In genomic region chr16:50587139-50587538, GRCm38 (mm10) we compare ENCODE assay signal across 26 mouse cellular contexts. TPM values are rescaled to one million over a fixed set of nuclear protein-coding genes. Genes with fewer than 3 reads are reported as not detected.
"Had no signal": no experiment of that assay in that cellular context is flagged by ENCODE, and none has a peak within 500 bp of the region (broad histone marks: within the 10 kb centered on the region; RNA-seq: fewer than 3 reads in every experiment).

No protein-coding gene starts in this region.

- H3K4me2 ChIP-seq: liver, embryonic 12.5 days; lung, embryonic 14.5 days; midbrain, embryonic 12.5 days; neural tube, embryonic 12.5 days had no signal

- H3K9me3 ChIP-seq: liver, embryonic 12.5 days; megakaryocyte, embryonic 14.5 days; midbrain, embryonic 12.5 days; neural tube, embryonic 12.5 days had no signal

- H3K4me1 ChIP-seq: liver, embryonic 12.5 days; midbrain, embryonic 12.5 days; neural tube, embryonic 12.5 days had no signal

- ATAC-seq: liver, embryonic 12.5 days had no signal

- H3K36me3 ChIP-seq: liver, embryonic 12.5 days; midbrain, embryonic 12.5 days; neural tube, embryonic 12.5 days had no signal

- H3K4me3 ChIP-seq: liver, embryonic 12.5 days; megakaryocyte, embryonic 14.5 days; midbrain, embryonic 12.5 days; neural tube, embryonic 12.5 days had no signal

- DNase-seq: lung, adult 18-20 months; lung, embryonic 14.5 days; lung, postnatal 10 days; lung, postnatal 4 days; midbrain, embryonic 14.5 days; retina, postnatal 1 day; right cerebral cortex, adult 18-20 months; right cerebral cortex, postnatal 25 days; right cerebral cortex, postnatal 4 days; spleen, adult 18-20 months; thymus, adult 18-20 months; thymus, postnatal 14 days; thymus, postnatal 36 days had no signal

- H3K27me3 ChIP-seq: liver, embryonic 12.5 days; neural tube, embryonic 12.5 days had no signal

- H3K27ac ChIP-seq: liver, embryonic 12.5 days; liver, embryonic 14.5 days; midbrain, embryonic 12.5 days; neural tube, embryonic 12.5 days had no signal

- H3K9ac ChIP-seq: liver, embryonic 12.5 days; liver, embryonic 14.5 days; lung, embryonic 14.5 days; midbrain, embryonic 12.5 days; neural tube, embryonic 12.5 days had no signal

RNA-seq across cellular contexts. Expression of gene Ccdc54, which starts 3.8 kb away (rescaled TPM):
- polyA plus RNA-seq: liver, embryonic 12.5 days; liver, embryonic 14.5 days; liver, embryonic 16.5 days; lung, embryonic 14.5 days; lung, embryonic 16.5 days; midbrain, embryonic 12.5 days; midbrain, embryonic 14.5 days; midbrain, postnatal 0 days; neural tube, embryonic 12.5 days; neural tube, embryonic 14.5 days; small intestine, adult 2 months; stomach, embryonic 14.5 days; stomach, embryonic 16.5 days; thymus, postnatal 0 days had no signal
